Mouse (Mus musculus): ENCODE results near the gene Ecsit.

DNA sequence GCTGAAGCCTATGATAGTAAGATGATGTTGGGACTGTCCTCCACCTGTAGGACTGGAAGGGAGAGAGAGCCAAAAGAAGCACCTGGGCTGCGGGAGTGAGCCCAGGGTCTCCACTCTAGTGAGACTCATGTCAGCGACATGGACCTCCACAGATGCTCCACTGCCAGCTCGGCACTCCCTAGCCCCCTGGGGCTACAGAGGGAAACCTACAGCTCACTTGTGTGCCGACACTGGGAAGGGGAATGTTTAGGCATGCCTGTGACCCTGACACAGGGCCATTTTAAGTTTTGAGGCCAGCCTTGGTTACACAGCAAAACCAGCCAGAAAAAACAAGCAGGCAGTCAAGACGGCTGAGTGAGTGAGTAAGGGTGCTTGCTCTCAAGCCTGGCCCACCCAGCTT lies 18.0 kb downstream of the Ecsit start:
- TF ChIP-seq POLR2A (IDR thresholded peaks at IDR 0.05; ENCODE audit: borderline replicate concordance, extremely low read depth, insufficient read depth, insufficient read length, poor library complexity, severe bottlenecking) = no peak
- no peak for TF ChIP-seq CTCF (IDR thresholded peaks at IDR 0.05; ENCODE audit: borderline replicate concordance, extremely low read depth, insufficient read depth, insufficient read length)

All from brain, embryonic 14.5 days (tissue).